Mouse (Mus musculus) naive thymus-derived CD4-positive, alpha-beta T cell, adult 2 months (primary cell): ENCODE measurements at regions not wholly inside any gene's neighbourhood (a gene's known extent, or its start where the extent isn't known, plus 50 kb on each side); places are given as distances from the start of the nearest gene placed in this dataset.

Source experiments
- DNase-seq: peaks from one replicate; pipeline ENCODE4 v3.0.0-alpha.2; 2011; ENCODE audit warnings: low read depth

GRCm38 (mm10) chr14:103932170-103932569, 88.0 kb upstream of the Ednrb start:
- no peak for DNase-seq

- DNase-seq: no peak
Measured at GRCm38 (mm10) chr14:103929734-103930364, 85.6 kb upstream of the Ednrb start.

GRCm38 (mm10) chr14:103929155-103929729, 85.0 kb upstream of the Ednrb start:
- no peak for DNase-seq

GRCm38 (mm10) chr14:103920169-103920568, 76.0 kb upstream of the Ednrb start:
- no peak for DNase-seq

DNA sequence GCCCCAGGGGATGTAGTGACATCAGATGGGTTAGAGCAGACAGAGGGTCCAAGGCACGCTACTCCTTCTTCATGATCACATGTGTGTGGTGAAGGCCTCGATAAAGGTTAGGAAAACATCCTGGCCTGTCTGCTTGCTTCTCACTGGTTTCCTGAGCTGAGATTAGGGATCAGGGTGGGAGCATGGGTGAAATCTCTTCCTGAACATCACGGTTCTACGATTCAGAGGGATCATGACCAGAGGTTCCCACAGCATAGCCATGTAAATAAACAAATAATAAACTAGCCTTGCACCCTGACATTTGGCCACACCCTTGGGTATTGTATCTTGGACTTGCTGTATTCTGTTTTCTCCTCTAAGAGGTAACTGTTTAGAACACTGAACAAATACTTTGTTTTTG, 75.2 kb upstream of the Ednrb start:
- no peak for DNase-seq

DNA sequence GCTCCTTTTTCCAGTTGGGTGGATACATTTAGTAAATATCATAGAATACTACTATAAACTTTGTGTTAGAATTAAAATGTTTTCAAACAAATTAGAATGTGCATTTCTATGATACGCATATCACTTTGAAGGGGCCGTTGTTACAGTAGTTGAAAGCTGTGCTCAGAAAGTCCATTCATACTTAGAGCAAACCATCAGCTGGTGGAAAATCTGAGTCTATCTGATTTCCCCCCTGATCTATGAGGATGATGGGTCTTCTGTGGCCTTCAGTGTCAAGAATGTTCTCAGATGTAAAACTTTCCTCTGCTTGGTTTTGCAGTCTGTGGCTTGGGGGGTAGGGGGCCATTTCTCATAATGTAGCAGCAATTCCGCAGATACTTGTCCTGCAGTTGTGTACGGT, 69.3 kb upstream of the Ednrb start:
- no peak for DNase-seq

DNA sequence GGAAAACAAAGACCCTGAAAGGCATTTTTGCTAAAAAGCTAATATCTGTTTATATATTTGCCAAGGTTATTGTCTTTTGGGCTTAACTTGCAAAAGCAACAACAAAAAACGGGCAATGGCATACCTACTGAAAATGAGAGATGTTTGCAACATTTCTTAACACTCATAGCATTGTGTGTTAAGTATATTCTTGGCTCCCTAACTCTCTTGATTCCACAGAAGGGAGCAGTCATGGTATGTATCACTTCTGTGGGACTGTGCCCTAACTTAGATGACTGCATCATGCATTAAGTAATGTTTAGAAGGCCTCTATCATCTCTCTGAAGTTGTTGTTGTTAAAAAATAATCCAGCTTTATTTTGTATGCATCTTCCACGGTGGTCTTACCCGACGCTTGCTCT, 67.5 kb upstream of the Ednrb start:
- no peak for DNase-seq

GRCm38 (mm10) chr14:103911280-103911679, 67.1 kb upstream of the Ednrb start:
- DNase-seq: no peak

- no peak for DNase-seq
Measured at GRCm38 (mm10) chr14:103906417-103907070, 62.3 kb upstream of the Ednrb start.

DNA sequence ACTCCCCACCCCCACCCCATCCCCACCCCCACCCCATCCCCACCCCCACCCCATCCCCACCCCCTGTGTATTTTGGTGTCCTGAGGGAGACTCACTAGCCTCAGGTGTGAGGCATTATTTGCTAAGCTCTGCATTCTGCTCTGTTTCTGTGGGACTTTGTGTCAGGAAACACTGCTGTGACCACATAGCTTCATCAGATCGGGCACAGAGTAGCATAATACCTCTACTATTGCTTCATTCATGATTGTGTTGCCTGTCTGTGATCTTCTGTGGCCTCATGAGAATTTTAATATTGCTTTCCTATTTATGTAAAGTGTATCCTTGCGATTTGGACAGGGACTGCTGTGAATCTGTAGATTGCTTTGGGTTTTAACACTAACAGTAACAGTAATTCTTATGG, 56.6 kb upstream of the Ednrb start:
- no peak for DNase-seq

DNA sequence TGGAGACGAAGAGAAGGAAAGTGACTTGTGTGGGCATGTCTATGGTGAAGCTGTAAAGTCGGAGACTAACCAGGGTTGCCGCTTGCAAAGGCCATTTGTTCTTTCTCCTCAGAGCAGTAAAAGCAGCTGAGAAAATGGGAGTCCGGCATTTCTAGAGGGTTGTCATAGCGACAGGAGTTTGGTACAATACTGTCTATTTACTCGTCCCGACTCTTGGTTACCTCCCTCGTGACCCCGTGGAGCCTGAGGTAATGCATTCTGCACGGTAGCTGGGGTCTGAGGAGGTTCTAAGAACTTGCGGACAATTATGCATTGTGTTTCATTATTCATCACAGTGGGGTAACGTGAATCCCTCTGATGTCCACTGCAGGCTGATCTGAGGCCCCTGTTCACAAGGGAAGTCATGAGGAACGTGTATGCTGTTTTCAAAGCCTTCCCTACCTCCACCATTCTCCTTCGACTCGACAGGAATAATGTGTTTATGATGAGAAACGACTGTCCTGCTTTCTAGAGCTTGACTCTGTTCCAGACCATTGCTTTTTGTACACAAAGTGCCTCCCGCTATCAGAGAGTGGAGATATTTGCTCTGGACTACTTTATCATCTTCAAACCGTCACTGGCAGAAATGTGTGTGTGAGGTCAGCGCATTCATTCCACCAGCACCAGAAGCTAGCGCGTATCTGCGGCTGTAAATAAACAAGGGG, 55.1 kb upstream of the Ednrb start:
- DNase-seq: no peak

GRCm38 (mm10) chr14:103898689-103899088, 54.5 kb upstream of the Ednrb start:
- DNase-seq: no peak

- DNase-seq: no peak
Measured at GRCm38 (mm10) chr14:103895261-103895660, 51.1 kb upstream of the Ednrb start.
